Mouse (Mus musculus) cortical plate, adult 2 months (tissue): ENCODE results near the gene 4930539E08Rik. TPM values are rescaled to one million over a fixed set of nuclear protein-coding genes. Genes with fewer than 3 reads are reported as not detected.

Experiments used
- H3K27ac ChIP-seq: fragments of 200-500 bp; 2 replicates; pipeline ENCODE4 v1.5.1; 2012; ENCODE audit warnings: low read length, control low read depth, inconsistent platforms; ENCODE audit not compliant: insufficient read depth
- H3K4me1 ChIP-seq: fragments of 200-500 bp; 2 replicates; pipeline ENCODE4 v1.6.1; 2011; ENCODE audit warnings: low read length; ENCODE audit not compliant: control insufficient read depth, insufficient read depth
- H3K4me3 ChIP-seq: fragments of 200-500 bp; 2 replicates; pipeline ENCODE4 v1.5.1; 2011; ENCODE audit warnings: mild to moderate bottlenecking, low read length, control low read depth; ENCODE audit not compliant: insufficient read depth
- CTCF ChIP-seq: fragments of 200-500 bp; IDR thresholded peaks from 2 replicates; pipeline ENCODE4 v1.5.1; 2011; ENCODE audit warnings: mild to moderate bottlenecking, control low read depth, low read length; ENCODE audit not compliant: insufficient read depth; ENCODE audit errors: extremely low read depth
- POLR2A ChIP-seq: fragments of 200-500 bp; IDR thresholded peaks from 2 replicates; pipeline ENCODE4 v1.6.1; 2011; ENCODE audit warnings: mild to moderate bottlenecking, low read length, control low read depth; ENCODE audit not compliant: insufficient read depth; ENCODE audit errors: extremely low read depth
- polyA plus RNA-seq: library from polyadenylated mRNA; depleted of rRNA; stranded (reverse); fragments of >200 nt; gene quantifications from 2 replicates; pipeline ENCODE4 v1.2.3, GENCODE M21; 2012

4930539E08Rik gene
- polyA plus RNA-seq, 1 experiment = 7.6 TPM

GRCm38 (mm10) chr17:28869412-28870110 is 45.6 kb downstream of the 4930539E08Rik start:
- H3K4me1 ChIP-seq = peaks cover 3% of the 10 kb centered on the region; the same call in 1 of the 2 replicates
- peak overlapping the region; percentile 68 for H3K27ac ChIP-seq
- TF ChIP-seq POLR2A = peak; percentile 97
- no peak for TF ChIP-seq CTCF

GRCm38 (mm10) chr17:28867381-28867780 is 47.7 kb downstream of the 4930539E08Rik start:
- Histone ChIP-seq H3K4me1 (peaks cover 7% of the 10 kb centered on the region; the same call in 1 of the 2 replicates), H3K4me3 (no peak overlapping the region), H3K27ac (no peak overlapping the region)
- TF ChIP-seq CTCF (no peak), POLR2A (no peak)

More at GRCm38 (mm10) chr17:28869412-28870110, 45.6 kb downstream of the 4930539E08Rik start:
- H3K4me3 ChIP-seq = no peak overlapping the region

- Histone ChIP-seq H3K27ac (no peak overlapping the region), H3K4me3 (no peak overlapping the region), H3K4me1 (peaks cover 7% of the 10 kb centered on the region; the same call in 1 of the 2 replicates)
- TF ChIP-seq POLR2A (no peak), CTCF (no peak)
Measured at GRCm38 (mm10) chr17:28866921-28867320, 48.2 kb downstream of the 4930539E08Rik start.

- H3K27ac ChIP-seq = no peak overlapping the region
- no peak overlapping the region for H3K4me3 ChIP-seq
- TF ChIP-seq CTCF = no peak
- TF ChIP-seq POLR2A = no peak
- H3K4me1 ChIP-seq = peaks cover 7% of the 10 kb centered on the region; the same call in 1 of the 2 replicates
Measured at GRCm38 (mm10) chr17:28864464-28864863, 50.7 kb downstream of the 4930539E08Rik start.

GRCm38 (mm10) chr17:28863926-28864325 is 51.2 kb downstream of the 4930539E08Rik start:
- Histone ChIP-seq H3K4me1 (peaks cover 4% of the 10 kb centered on the region; the same call in 1 of the 2 replicates), H3K27ac (no peak overlapping the region), H3K4me3 (no peak overlapping the region)
- no peak for TF ChIP-seq CTCF
- no peak for TF ChIP-seq POLR2A

GRCm38 (mm10) chr17:28858205-28858604 is 56.9 kb downstream of the 4930539E08Rik start, which contains the start of gene Pnpla1:
TSS of gene Pnpla1 (plus strand) at chr17:28858411.
- TF ChIP-seq CTCF = no peak
- peaks cover 2% of the 10 kb centered on the region; the same call in 1 of the 2 replicates for H3K4me1 ChIP-seq
- no peak within 1 kb of the TSS for H3K27ac ChIP-seq
- no peak within 1 kb of the TSS for H3K4me3 ChIP-seq

- H3K4me3 ChIP-seq = no peak overlapping the region
- TF ChIP-seq POLR2A = no peak
- TF ChIP-seq CTCF = no peak
- H3K27ac ChIP-seq = no peak overlapping the region
- no peaks in the 10 kb centered on the region for H3K4me1 ChIP-seq
Measured at GRCm38 (mm10) chr17:28856030-28856429, 59.1 kb downstream of the 4930539E08Rik start.

GRCm38 (mm10) chr17:28855166-28855885 is 59.8 kb downstream of the 4930539E08Rik start:
- TF ChIP-seq POLR2A (no peak), CTCF (peak; percentile 21; the same call in 1 of the 2 replicates)
- no peak overlapping the region for H3K4me3 ChIP-seq
- H3K27ac ChIP-seq = no peak overlapping the region
- no peaks in the 10 kb centered on the region for H3K4me1 ChIP-seq

GRCm38 (mm10) chr17:28854377-28854776 is 60.7 kb downstream of the 4930539E08Rik start:
- Histone ChIP-seq H3K4me1 (no peaks in the 10 kb centered on the region), H3K27ac (no peak overlapping the region), H3K4me3 (no peak overlapping the region)
- no peak for TF ChIP-seq POLR2A
- no peak for TF ChIP-seq CTCF

- Histone ChIP-seq H3K4me1 (no peaks in the 10 kb centered on the region), H3K4me3 (no peak overlapping the region), H3K27ac (no peak overlapping the region)
- TF ChIP-seq CTCF (no peak), POLR2A (no peak)
Measured at GRCm38 (mm10) chr17:28850511-28850910, 64.6 kb downstream of the 4930539E08Rik start.
